Mouse (Mus musculus) liver, postnatal 0 days (tissue): ENCODE measurements at regions not wholly inside any gene's neighbourhood (a gene's known extent, or its start where the extent isn't known, plus 50 kb on each side); places are given as distances from the start of the nearest gene placed in this dataset.

Source experiments
- CTCF ChIP-seq: sonication (generic); IDR thresholded peaks from 2 replicates; pipeline ENCODE4 v1.5.1; 2016; ENCODE audit warnings: antibody characterized with exemption, low read depth
- EP300 ChIP-seq: IDR thresholded peaks from 2 replicates; pipeline ENCODE4 v1.6.1; 2016; ENCODE audit warnings: antibody characterized with exemption, low read depth, mild to moderate bottlenecking

DNA sequence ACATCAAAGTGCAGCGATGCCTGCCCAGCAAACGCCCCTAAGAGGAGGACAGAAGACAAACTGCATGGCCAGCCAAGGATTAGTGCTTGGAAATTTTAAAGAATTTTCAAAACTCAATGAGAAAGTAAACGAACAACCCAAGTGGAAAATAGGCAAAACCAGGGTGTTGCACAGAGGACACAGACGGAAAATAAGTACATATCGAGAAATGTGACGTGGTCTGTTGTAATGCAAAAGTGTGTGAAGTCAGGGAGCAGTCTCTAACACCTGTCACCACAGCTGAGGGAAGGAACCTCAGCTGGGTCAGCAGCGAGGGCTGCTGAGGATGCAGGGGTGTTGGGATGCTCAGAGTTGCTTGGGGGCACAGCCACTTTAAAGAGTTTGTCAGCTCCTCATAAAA lies 137.2 kb downstream of the Cdh26 start:
- no peak for TF ChIP-seq EP300
- TF ChIP-seq CTCF, result no peak
